In genomic region chr5:96037684-96038121, GRCm38 (mm10) we compare ENCODE assay signal across 7 mouse cellular contexts.
DNase-seq lines count a peak whose midpoint lies in the region; ATAC-seq and TF ChIP-seq lines count a peak whose summit lies in the region.

No protein-coding gene starts in this region.

- no peak for TF ChIP-seq POLR2A in myocyte (IDR thresholded peaks at IDR 0.05; ENCODE audit: insufficient read length, low read depth)
- no peak for TF ChIP-seq POLR2A in thymus, adult 2 months (IDR thresholded peaks at IDR 0.05; ENCODE audit: control insufficient read depth, extremely low read depth, insufficient read depth, low read length, poor library complexity)

- H3K36me3 ChIP-seq in embryonic facial prominence, embryonic 12.5 days, result no peaks in the 10 kb centered on the region
- no peaks in the 10 kb centered on the region for H3K36me3 ChIP-seq in myocyte (ENCODE audit: control insufficient read depth, insufficient read depth)
- H3K36me3 ChIP-seq in liver, embryonic 11.5 days (ENCODE audit: control insufficient read depth, insufficient read depth, low read length), result no peaks in the 10 kb centered on the region
- H3K36me3 ChIP-seq in thymus, adult 2 months (ENCODE audit: control insufficient read depth, insufficient read depth, low read length), result no peaks in the 10 kb centered on the region

- DNase-seq in left cerebral cortex, postnatal 4 days, result peak; percentile 19
- no peak for DNase-seq in left cerebral cortex, adult 18-20 months (ENCODE audit: low spot score in 2 of 2)
- peak; percentile 20 for DNase-seq in brain, adult 2 months (ENCODE audit: low read depth, low spot score)
- DNase-seq in liver, embryonic 11.5 days (ENCODE audit: low spot score), result no peak
- no peak for DNase-seq in thymus, adult 2 months

- H3K4me1 ChIP-seq in embryonic facial prominence, embryonic 12.5 days, result no peaks in the 10 kb centered on the region
- H3K4me1 ChIP-seq in liver, embryonic 11.5 days (replicated peaks; ENCODE audit: control insufficient read depth, insufficient read depth, low read length), result no peaks in the 10 kb centered on the region
- no peaks in the 10 kb centered on the region for H3K4me1 ChIP-seq in thymus, adult 2 months (replicated peaks; ENCODE audit: control insufficient read depth, insufficient read depth, low read length)

- no peak for TF ChIP-seq CTCF in thymus, adult 2 months (IDR thresholded peaks at IDR 0.05; ENCODE audit: borderline replicate concordance, control insufficient read depth, extremely low read depth, insufficient read depth, low read length, poor library complexity)

- intact Hi-C loops in left cerebral cortex, postnatal 4 days (cut with DNase I), result loop anchor here (10.0 kb wide), 2 partner anchors 73 to 153 kb away; no protein-coding TSS in a partner anchor

- H3K9me3 ChIP-seq in embryonic facial prominence, embryonic 12.5 days, result no peaks in the 10 kb centered on the region
- H3K9me3 ChIP-seq in liver, embryonic 11.5 days (ENCODE audit: control insufficient read depth, low read length), result no peaks in the 10 kb centered on the region

- no peaks in the 10 kb centered on the region for H3K79me2 ChIP-seq in myocyte (ENCODE audit: control insufficient read depth, insufficient read depth)

- H3K9ac ChIP-seq in embryonic facial prominence, embryonic 12.5 days, result no peak overlapping the region
- no peak overlapping the region for H3K9ac ChIP-seq in liver, embryonic 11.5 days (ENCODE audit: low read depth, low read length)

- WGBS in embryonic facial prominence, embryonic 12.5 days, result 36% methylated on average over 8 of the region's 8 CpGs
- 41% methylated on average over 8 of the region's 8 CpGs for WGBS in liver, embryonic 11.5 days
- 37% methylated on average over 8 of the region's 8 CpGs for WGBS in thymus, adult 2 months

- no peak overlapping the region for H3ac ChIP-seq in myocyte (ENCODE audit: control insufficient read depth, insufficient read length)

- H3K27me3 ChIP-seq in embryonic facial prominence, embryonic 12.5 days, result no peaks in the 10 kb centered on the region
- H3K27me3 ChIP-seq in myocyte (ENCODE audit: control insufficient read depth, insufficient read depth, insufficient read length), result no peaks in the 10 kb centered on the region
- no peaks in the 10 kb centered on the region for H3K27me3 ChIP-seq in liver, embryonic 11.5 days (replicated peaks; ENCODE audit: control insufficient read depth, insufficient read depth, low read length)
- H3K27me3 ChIP-seq in thymus, adult 2 months (ENCODE audit: control insufficient read depth, insufficient read depth, low read length), result no peaks in the 10 kb centered on the region

- H3K4me3 ChIP-seq in embryonic facial prominence, embryonic 12.5 days, result no peak overlapping the region
- no peak overlapping the region for H3K4me3 ChIP-seq in myocyte
- no peak overlapping the region for H3K4me3 ChIP-seq in liver, embryonic 11.5 days (ENCODE audit: low read depth, low read length)
- H3K4me3 ChIP-seq in thymus, adult 2 months (ENCODE audit: control insufficient read depth, insufficient read depth, low read length), result no peak overlapping the region

- H3K27ac ChIP-seq in embryonic facial prominence, embryonic 12.5 days, result no peak overlapping the region
- no peak overlapping the region for H3K27ac ChIP-seq in liver, embryonic 11.5 days (ENCODE audit: low read depth, low read length)
- no peak overlapping the region for H3K27ac ChIP-seq in thymus, adult 2 months (ENCODE audit: control insufficient read depth, insufficient read depth, low read length)

- no peak overlapping the region for H3K4me2 ChIP-seq in embryonic facial prominence, embryonic 12.5 days (replicated peaks)
- H3K4me2 ChIP-seq in myocyte (ENCODE audit: low read depth), result peak overlapping the region; percentile 28
- no peak overlapping the region for H3K4me2 ChIP-seq in liver, embryonic 11.5 days

- ATAC-seq in embryonic facial prominence, embryonic 12.5 days (ENCODE audit: insufficient number of reproducible peaks, insufficient read depth, low FRiP score, low TSS enrichment), result 0 out of 2 replicates have a peak, but pooled peaks have one; percentile 52
- ATAC-seq in liver, embryonic 11.5 days (replicated peaks; ENCODE audit: low FRiP score), result no peak

TF ChIP-seq in myocyte, 11 proteins besides CTCF, POLR2A, EP300 and RAD21:
- TF ChIP-seq MYOG (IDR thresholded peaks at IDR 0.05; ENCODE audit: control insufficient read depth in 1 of 3, insufficient read depth in 1 of 3, insufficient read length in 2 of 3, low read depth in 2 of 3), result peak in 2 of 3 experiments; percentile 82 to 83
- peak; percentile 63 for TF ChIP-seq TCF3 (IDR thresholded peaks at IDR 0.05; ENCODE audit: insufficient read length, low read depth)
- TF ChIP-seq TCF12 (IDR thresholded peaks at IDR 0.05; ENCODE audit: insufficient read depth, poor library complexity, severe bottlenecking), result peak; percentile 88
- peak in 2 of 3 experiments; percentile 77 to 92 for TF ChIP-seq MYOD1 (IDR thresholded peaks at IDR 0.05; ENCODE audit: control insufficient read depth in 1 of 3, insufficient read length in 2 of 3, low read depth in 2 of 3)
- no peak for TF ChIP-seq MAX (IDR thresholded peaks at IDR 0.05; ENCODE audit: low read depth)
- no peak for TF ChIP-seq USF1 (IDR thresholded peaks at IDR 0.05; ENCODE audit: low read depth)
- peak; percentile 34; the same call in 1 of the 2 replicates for TF ChIP-seq CEBPB (IDR thresholded peaks at IDR 0.05; ENCODE audit: insufficient read depth, poor library complexity, severe bottlenecking)
- no peak for TF ChIP-seq POLR2AphosphoS2 (IDR thresholded peaks at IDR 0.05; ENCODE audit: insufficient read length, low read depth)
- no peak for TF ChIP-seq REST (IDR thresholded peaks at IDR 0.05; ENCODE audit: insufficient read depth, insufficient read length)
- peak; percentile 16 for TF ChIP-seq SRF (IDR thresholded peaks at IDR 0.05; ENCODE audit: control insufficient read depth, insufficient read length, low read depth)
- TF ChIP-seq E2F4 (IDR thresholded peaks at IDR 0.05; ENCODE audit: insufficient read depth), result no peak

Comparison
In these comparisons a context has a peak if more than half of its experiments do, and no peak if none do; other contexts are left out.
1. DNase-seq: peak in left cerebral cortex, postnatal 4 days (single experiment) and brain, adult 2 months (single experiment); none in left cerebral cortex, adult 18-20 months (0 of 2), liver, embryonic 11.5 days (single experiment) and thymus, adult 2 months (single experiment).